Mouse (Mus musculus) embryonic facial prominence, embryonic 10.5 days (tissue): Measurements from ENCODE around the gene Tmem88. TPM values are rescaled to one million over a fixed set of nuclear protein-coding genes. Genes with fewer than 3 reads are reported as not detected.

Source experiments
- DNase-seq: peaks from one replicate; pipeline ENCODE4 v3.0.0-alpha.2; 2017; ENCODE audit warnings: low spot score
- H3K27ac ChIP-seq: fragments of 300-500 bp; sonication (generic); replicated peaks from 2 replicates; pipeline ENCODE4 v1.5.1; 2016; ENCODE audit warnings: mild to moderate bottlenecking
- H3K27me3 ChIP-seq: fragments of 300-500 bp; sonication (generic); replicated peaks from 2 replicates; pipeline ENCODE4 v1.6.1; 2016; ENCODE audit warnings: low read depth, mild to moderate bottlenecking; ENCODE audit not compliant: poor library complexity, severe bottlenecking
- H3K36me3 ChIP-seq: fragments of 300-500 bp; sonication (generic); replicated peaks from 2 replicates; pipeline ENCODE4 v1.6.1; 2016; ENCODE audit warnings: mild to moderate bottlenecking, moderate library complexity
- H3K4me1 ChIP-seq: fragments of 300-500 bp; sonication (generic); 2 replicates; pipeline ENCODE4 v1.6.1; 2016
- H3K4me3 ChIP-seq: fragments of 300-500 bp; sonication (generic); 2 replicates; pipeline ENCODE4 v1.5.1; 2016; ENCODE audit warnings: mild to moderate bottlenecking, moderate library complexity
- H3K9me3 ChIP-seq: fragments of 300-500 bp; sonication (generic); 2 replicates; pipeline ENCODE4 v1.6.1; 2016; ENCODE audit warnings: mild to moderate bottlenecking
- WGBS: fragments of 180-500 bp; shearing (Covaris S2); methylation state at CpG from one replicate; pipeline ENCODE4 v1.1.7; 2016; 5-methylcytosine and 5-hydroxymethylcytosine counted together
- polyA plus RNA-seq: library from polyadenylated mRNA; unstranded; fragments of >200 nt; fragmentation: Nextera tagmentation; extraction: Ambion mirVana; gene quantifications from 2 replicates; pipeline ENCODE4 v1.2.1, GENCODE M21; 2016

Gene Tmem88
- polyA plus RNA-seq, 1 experiment from 2014 or later: 19.8 TPM

DNA sequence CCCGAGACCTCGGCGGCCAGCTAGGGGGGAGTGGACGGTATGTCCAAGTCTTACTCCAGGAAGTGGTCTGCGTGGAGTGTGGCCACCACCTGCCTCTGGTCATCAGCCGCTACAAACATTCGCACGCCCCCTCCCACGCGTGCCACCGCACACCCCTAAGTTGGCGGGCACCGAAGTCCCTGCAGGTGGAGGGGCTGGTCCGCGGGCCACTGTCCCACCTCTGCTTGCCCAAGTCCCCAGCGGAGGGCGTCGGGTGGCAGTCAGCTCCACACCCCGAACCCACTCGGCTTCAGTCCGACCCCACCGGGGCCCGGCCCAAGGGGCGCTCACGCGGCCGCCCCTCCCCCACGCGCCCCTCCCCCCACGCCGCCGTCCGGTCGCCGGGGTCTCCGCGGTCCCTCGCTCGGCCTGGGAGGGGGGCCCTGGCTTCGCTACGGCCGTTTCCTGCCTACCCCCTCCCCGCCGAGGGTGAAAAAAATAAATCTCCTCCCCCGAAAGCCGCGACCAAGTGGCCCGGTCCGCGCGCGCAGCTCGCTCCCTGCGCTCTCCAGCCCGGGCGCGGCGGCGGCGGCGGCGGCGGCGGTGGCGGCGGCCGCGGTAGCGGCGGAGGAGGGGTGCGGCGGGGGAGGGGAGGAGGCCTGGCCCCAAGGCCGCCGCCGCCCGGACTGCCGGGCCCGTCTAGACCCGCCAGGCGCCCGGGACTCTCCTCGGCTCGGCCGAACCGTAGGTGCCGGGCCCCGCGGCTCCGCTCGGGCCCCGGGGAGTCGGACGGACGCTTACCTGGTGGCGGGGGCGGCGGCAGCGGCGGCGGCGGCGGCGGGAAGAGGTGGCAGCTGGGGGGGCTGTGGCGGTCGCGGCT lies 29.4 kb downstream of the Tmem88 start:
- DNase-seq: peak; percentile 77
- Histone ChIP-seq H3K27ac (peak overlapping the region; percentile 100), H3K27me3 (no peaks in the 10 kb centered on the region), H3K4me3 (peak overlapping the region; percentile 97), H3K4me1 (peaks cover 81% of the 10 kb centered on the region), H3K9me3 (no peaks in the 10 kb centered on the region), H3K36me3 (peaks cover 28% of the 10 kb centered on the region)
- under 1% methylated on average over 86 of the region's 106 CpGs for WGBS

DNA sequence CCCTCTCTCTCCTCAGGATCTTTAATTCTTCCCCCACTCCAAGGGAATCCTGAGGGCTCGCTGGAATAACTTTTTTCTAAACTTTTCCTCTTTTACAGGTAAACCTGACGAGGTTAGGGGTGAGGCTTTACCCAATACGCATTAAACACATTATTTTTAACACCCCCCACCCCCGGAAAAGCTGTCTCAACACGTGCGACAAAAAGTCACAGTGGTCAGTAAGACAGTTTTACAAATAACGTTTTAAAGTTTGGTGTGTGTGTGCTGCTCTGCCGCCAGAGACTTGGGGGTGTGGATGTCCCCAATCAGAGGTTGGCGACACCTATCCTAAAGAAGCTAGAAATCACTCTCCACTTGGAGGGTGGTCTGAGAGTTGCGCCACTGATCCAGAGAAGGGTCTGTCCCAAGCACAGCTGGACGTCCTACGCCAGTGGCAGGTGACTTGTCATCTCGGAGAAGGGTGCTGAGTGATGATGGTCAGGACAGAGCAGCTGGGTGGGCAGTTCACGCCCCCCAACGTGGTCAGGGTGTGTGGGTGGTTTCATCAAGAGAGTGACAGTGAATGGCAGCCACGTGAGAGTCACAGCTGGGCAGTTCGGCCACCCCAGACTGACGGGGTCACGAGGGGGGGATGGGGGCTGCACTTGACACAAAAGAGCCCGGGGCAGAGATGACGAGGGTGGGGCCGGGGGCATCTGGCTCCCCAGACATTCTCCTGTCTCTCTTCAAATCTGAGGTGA lies 30.2 kb downstream of the Tmem88 start:
- 1% methylated on average over 22 of the region's 22 CpGs for WGBS
- H3K9me3 ChIP-seq: no peaks in the 10 kb centered on the region
- H3K4me1 ChIP-seq: peaks cover 88% of the 10 kb centered on the region
- no peaks in the 10 kb centered on the region for H3K27me3 ChIP-seq
- H3K36me3 ChIP-seq: peaks cover 28% of the 10 kb centered on the region
- peak; percentile 81 for DNase-seq
- H3K27ac ChIP-seq: peak overlapping the region; percentile 100
- H3K4me3 ChIP-seq: peak overlapping the region; percentile 97

DNA sequence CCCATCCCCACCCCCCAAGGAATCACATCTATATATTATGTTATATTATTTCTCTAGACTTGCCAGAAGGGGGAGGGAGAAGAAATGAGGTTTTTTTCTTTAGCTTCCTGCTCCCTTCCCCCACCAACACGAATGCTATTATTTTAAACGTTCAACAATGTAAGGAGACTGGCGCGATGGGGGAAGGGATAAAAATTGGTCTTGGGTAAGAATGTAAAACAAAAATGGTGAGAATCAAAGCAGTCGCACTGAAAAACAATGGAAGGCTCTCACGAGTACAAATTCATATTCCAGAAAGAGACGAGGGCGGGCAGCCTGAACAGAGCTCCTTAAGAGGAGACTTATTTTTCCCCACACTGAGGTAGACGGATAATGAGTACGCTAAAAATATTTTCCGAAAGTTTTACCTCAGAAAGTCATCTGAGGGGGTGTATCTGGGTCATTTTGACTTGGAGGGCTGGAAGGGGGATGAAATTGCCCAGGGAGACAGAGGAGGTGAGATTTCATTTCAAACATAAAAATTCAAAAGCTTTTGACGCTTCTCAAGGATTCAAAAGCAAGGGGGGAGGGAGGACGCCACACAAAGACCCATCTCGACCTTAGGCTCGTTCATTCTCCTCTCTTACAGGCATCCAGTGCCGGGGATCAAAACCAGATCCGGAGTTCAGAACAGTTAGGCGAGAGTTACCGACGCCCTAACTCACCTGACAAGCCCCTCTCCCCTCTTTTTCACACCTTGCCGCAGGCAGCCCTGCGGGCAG lies 31.0 kb downstream of the Tmem88 start:
- Histone ChIP-seq H3K27ac (peak overlapping the region; percentile 100), H3K4me1 (peaks cover 88% of the 10 kb centered on the region), H3K27me3 (no peaks in the 10 kb centered on the region), H3K9me3 (no peaks in the 10 kb centered on the region), H3K36me3 (peaks cover 28% of the 10 kb centered on the region), H3K4me3 (peak overlapping the region; percentile 97)
- DNase-seq: peak; percentile 57
- under 1% methylated on average over 22 of the region's 22 CpGs for WGBS

DNA sequence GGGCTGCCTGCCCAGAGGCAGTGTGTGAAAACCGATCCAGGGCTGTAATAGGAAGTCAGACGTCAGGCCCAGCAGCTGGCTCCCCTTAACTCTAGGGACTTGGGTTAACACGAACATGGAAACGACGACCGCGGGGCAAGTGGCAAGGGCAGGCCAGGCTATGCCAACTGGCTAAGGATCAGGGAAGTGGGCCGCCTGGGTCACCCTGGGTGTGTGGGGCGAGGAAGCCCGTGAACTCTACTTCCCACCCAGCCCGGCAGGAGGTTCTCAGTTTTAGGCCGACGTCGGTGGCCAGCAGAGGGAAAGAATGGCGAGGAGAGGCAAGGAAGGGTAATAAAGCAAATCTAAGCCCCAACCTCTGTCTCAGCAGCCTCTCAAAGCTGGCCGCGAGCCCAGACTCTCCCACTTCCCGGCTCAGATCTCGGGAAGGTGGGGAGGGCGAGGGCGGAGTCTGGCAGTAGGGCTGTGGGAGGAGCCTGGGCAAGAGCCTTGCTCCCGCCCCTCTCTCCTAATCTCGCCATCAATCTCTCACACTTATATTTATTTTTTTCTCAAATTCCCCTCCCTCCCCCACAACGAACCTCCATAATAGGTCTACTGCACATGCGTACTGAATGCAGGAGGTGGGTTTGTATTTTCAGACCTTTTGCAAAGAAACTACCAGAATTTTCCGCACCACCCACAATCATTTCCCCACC lies 31.7 kb downstream of the Tmem88 start:
- Histone ChIP-seq H3K36me3 (peaks cover 33% of the 10 kb centered on the region), H3K4me1 (peaks cover 88% of the 10 kb centered on the region)

DNA sequence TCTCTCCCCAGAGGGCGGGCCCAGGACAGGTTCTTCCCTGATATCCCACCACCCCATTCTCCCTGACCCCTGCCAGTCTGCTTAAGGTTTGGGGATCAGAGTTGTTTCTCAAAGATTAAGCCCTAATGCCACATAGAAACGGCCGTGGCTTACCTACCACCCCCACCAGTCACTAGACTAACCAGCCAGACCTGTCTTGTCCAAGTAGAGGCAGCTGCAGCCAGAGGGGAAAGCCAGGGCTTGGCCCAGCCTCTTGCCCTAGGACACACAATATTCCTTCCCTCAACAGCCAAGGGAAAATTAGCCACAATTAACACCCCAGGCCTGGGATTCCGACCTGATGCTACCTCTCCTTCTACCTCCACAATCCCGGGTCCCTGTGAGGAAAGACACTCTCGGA lies 32.3 kb downstream of the Tmem88 start:
- peak overlapping the region; percentile 100 for H3K27ac ChIP-seq
- H3K9me3 ChIP-seq: no peaks in the 10 kb centered on the region
- 22% methylated on average over 6 of the region's 6 CpGs for WGBS
- H3K4me1 ChIP-seq: peaks cover 84% of the 10 kb centered on the region
- no peak for DNase-seq
- peak overlapping the region; percentile 97 for H3K4me3 ChIP-seq
- H3K36me3 ChIP-seq: peaks cover 38% of the 10 kb centered on the region
- H3K27me3 ChIP-seq: no peaks in the 10 kb centered on the region

More for the DNA sequence above, 31.7 kb downstream of the Tmem88 start:
- Histone ChIP-seq H3K9me3 (no peaks in the 10 kb centered on the region), H3K27ac (peak overlapping the region; percentile 100), H3K27me3 (no peaks in the 10 kb centered on the region), H3K4me3 (peak overlapping the region; percentile 97)
- DNase-seq: peak; percentile 93
- WGBS: under 1% methylated on average over 26 of the region's 26 CpGs

DNA sequence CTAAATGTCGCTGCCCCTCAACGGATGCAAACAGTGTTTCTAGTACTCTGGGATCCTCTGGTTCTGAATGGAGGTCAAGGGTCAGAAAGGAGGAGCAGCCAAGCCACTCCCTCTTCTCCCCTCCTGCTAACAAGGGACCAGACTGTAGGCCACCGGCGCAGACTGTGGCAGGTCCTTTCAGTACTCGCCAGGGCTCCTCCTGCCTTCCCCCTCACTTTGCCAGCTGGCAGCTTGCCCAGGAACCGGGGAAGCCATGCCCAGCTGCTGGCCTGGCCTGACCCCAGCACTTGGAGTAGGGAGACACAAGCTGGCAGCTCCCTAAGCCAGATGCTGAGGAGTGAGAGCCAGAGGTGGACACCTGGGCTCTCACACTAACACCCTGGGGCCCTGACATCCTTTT lies 33.1 kb downstream of the Tmem88 start:
- peaks cover 76% of the 10 kb centered on the region for H3K4me1 ChIP-seq

DNA sequence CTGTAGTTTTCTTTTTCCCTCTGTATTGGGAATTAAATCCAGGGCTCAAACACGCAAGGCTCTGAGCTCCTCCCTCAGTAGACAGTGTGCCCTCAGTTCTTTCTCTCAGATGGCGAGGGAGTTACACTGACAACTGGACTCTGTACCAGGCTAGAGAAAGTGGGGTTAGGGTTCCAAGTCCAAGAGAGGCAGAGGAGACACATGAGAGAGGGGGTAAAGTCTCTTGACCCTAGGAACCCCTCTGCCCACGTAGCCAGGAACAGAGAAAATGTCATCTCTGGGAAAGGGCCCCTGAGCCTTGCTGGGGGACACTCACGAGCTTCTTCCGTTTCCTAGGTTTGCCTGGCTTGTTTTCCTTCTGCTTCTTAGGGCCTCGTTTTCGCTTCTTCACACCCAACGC lies 33.7 kb downstream of the Tmem88 start:
- DNase-seq: no peak
- Histone ChIP-seq H3K27me3 (no peaks in the 10 kb centered on the region), H3K27ac (peak overlapping the region; percentile 100), H3K9me3 (no peaks in the 10 kb centered on the region), H3K36me3 (peaks cover 52% of the 10 kb centered on the region), H3K4me1 (peaks cover 72% of the 10 kb centered on the region), H3K4me3 (peak overlapping the region; percentile 97; the same call in 1 of the 2 replicates)
- 47% methylated on average over 8 of the region's 8 CpGs for WGBS

More for the DNA sequence above, 33.1 kb downstream of the Tmem88 start:
- H3K27ac ChIP-seq: peak overlapping the region; percentile 100
- H3K9me3 ChIP-seq: no peaks in the 10 kb centered on the region
- H3K36me3 ChIP-seq: peaks cover 47% of the 10 kb centered on the region
- DNase-seq: peak; percentile 63
- 3% methylated on average over 6 of the region's 6 CpGs for WGBS
- no peaks in the 10 kb centered on the region for H3K27me3 ChIP-seq
- H3K4me3 ChIP-seq: peak overlapping the region; percentile 97

DNA sequence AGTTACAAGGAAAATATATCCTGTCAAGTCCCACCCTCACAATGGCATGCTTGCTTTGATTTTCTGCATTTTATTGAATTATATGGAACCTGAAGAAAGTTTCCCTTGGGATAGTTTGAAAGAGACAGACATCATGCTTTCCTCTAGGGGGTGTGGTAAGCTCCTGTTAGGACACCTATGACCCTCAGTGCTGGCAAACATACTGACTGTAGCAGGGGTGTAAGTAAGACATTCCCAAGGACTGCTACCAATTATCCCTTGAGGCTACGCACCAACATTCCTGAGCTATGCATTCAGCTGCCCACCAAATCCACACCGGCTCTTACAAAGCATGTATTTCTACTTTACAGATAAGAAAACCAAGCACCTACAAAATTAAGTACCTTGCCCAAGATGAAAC lies 35.6 kb downstream of the Tmem88 start:
- no peaks in the 10 kb centered on the region for H3K9me3 ChIP-seq
- no peak overlapping the region for H3K27ac ChIP-seq
- WGBS: 47% methylated on average over 2 of the region's 2 CpGs
- no peak overlapping the region for H3K4me3 ChIP-seq
- no peaks in the 10 kb centered on the region for H3K27me3 ChIP-seq
- DNase-seq: peak; percentile 31
- H3K36me3 ChIP-seq: peaks cover 71% of the 10 kb centered on the region
- peaks cover 61% of the 10 kb centered on the region for H3K4me1 ChIP-seq

DNA sequence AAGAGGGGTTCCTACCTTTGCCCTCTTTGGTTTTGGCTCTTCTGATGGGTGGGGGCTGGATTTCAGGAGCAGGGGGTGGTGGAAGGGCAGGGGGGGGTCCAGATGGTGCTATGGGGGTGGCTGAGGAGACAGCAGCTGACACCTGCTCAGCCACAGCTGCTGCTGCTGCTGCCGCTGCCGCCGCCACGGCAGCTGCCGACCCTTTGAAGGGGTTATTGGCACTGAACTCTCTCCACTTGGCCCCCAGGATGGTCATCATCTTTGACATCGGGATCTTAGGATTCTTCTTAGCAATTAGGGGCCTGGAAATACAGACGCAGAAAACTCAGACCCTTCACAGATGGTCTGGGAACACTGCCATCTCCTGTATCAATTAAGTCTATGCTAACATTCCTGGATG lies 36.0 kb downstream of the Tmem88 start:
- peaks cover 57% of the 10 kb centered on the region for H3K4me1 ChIP-seq
- H3K27ac ChIP-seq: peak overlapping the region; percentile 49; the same call in 1 of the 2 replicates
- WGBS: 68% methylated on average over 7 of the region's 7 CpGs
- H3K36me3 ChIP-seq: peaks cover 75% of the 10 kb centered on the region
- no peaks in the 10 kb centered on the region for H3K9me3 ChIP-seq
- H3K27me3 ChIP-seq: no peaks in the 10 kb centered on the region
- DNase-seq: peak; percentile 26
- no peak overlapping the region for H3K4me3 ChIP-seq

DNA sequence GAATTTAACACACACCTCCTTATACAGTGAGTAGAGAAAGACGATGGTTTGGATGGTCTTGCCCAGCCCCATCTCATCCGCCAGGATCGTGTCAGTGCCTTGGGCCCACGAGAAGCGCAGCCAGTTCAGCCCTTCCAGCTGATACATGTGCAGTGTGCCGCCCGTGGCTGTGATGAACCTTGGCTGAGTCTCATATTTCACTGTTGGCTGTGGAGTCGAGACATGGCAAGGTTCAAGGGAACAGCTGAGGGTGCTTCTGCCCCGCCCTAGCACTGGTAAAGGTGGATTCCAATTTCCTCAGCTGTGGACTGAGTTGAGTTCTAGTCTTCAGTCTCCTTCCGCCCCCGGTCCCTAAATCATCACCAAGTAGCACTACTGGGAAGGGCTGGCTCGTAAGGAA lies 40.3 kb downstream of the Tmem88 start:
- H3K27ac ChIP-seq: no peak overlapping the region
- H3K4me3 ChIP-seq: no peak overlapping the region
- peaks cover 15% of the 10 kb centered on the region for H3K4me1 ChIP-seq
- H3K27me3 ChIP-seq: no peaks in the 10 kb centered on the region
- H3K9me3 ChIP-seq: no peaks in the 10 kb centered on the region
- H3K36me3 ChIP-seq: peaks cover 100% of the 10 kb centered on the region
- 89% methylated on average over 12 of the region's 12 CpGs for WGBS
- DNase-seq: no peak

DNA sequence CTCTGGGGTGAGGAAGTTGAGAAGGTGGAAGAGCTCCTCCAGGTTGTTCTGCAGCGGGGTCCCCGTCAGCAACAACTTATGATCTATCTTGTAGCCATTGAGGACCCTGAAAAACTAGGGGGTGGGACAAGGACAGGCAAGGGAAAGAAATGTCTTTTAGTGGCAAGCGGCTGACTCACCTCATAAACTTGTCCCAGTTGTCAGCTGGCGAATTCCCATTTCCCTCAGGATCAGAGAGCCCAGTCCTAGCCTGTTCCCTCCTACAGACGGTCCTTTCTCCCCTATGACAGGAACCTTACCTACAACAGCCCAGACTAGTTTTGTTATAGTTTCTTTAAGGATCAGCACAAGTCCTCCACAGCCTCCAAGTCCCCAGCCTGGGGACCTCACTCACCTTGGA lies 41.5 kb downstream of the Tmem88 start:
- peaks cover 100% of the 10 kb centered on the region for H3K36me3 ChIP-seq
- WGBS: 93% methylated on average over 5 of the region's 5 CpGs
- no peaks in the 10 kb centered on the region for H3K27me3 ChIP-seq
- H3K4me1 ChIP-seq: peaks cover 4% of the 10 kb centered on the region
- no peak for DNase-seq
- no peak overlapping the region for H3K27ac ChIP-seq
- no peak overlapping the region for H3K4me3 ChIP-seq
- H3K9me3 ChIP-seq: no peaks in the 10 kb centered on the region
